Mouse (Mus musculus) heart, postnatal 0 days (tissue): ENCODE measurements at regions not wholly inside any gene's neighbourhood (a gene's known extent, or its start where the extent isn't known, plus 50 kb on each side); places are given as distances from the start of the nearest gene placed in this dataset.

Experiments used
- CTCF ChIP-seq: IDR thresholded peaks from 2 replicates; pipeline ENCODE4 v1.5.1; 2016; ENCODE audit warnings: antibody characterized with exemption, control low read depth, low read depth
- EP300 ChIP-seq: IDR thresholded peaks from 2 replicates; pipeline ENCODE4 v1.6.1; 2016; ENCODE audit warnings: antibody characterized with exemption, low read depth

GRCm38 (mm10) chr8:10845607-10846006, 162.7 kb downstream of the Irs2 start:
- TF ChIP-seq CTCF, result no peak
- TF ChIP-seq EP300, result no peak
